Mouse (Mus musculus) embryonic facial prominence, embryonic 15.5 days (tissue): Measurements from ENCODE around the gene Ptpn13. TPM values are rescaled to one million over a fixed set of nuclear protein-coding genes. Genes with fewer than 3 reads are reported as not detected.
A peak's percentile ranks its signal among the peaks of the same experiment; 100 is the strongest.

Source experiments
- ATAC-seq: fragments of 200-750 bp; cut with Nextera tagmentation; 2 replicates; pipeline ENCODE4 v1.8.0; 2017; ENCODE audit warnings: low read depth, moderate TSS enrichment; ENCODE audit not compliant: insufficient number of reproducible peaks, low FRiP score, low TSS enrichment
- H3K27ac ChIP-seq: fragments of 300-500 bp; sonication (generic); replicated peaks from 2 replicates; pipeline ENCODE4 v1.5.1; 2015; ENCODE audit warnings: mild to moderate bottlenecking, inconsistent platforms
- H3K27me3 ChIP-seq: fragments of 300-500 bp; sonication (generic); 2 replicates; pipeline ENCODE4 v1.6.1; 2015; ENCODE audit warnings: inconsistent platforms
- H3K36me3 ChIP-seq: fragments of 300-500 bp; sonication (generic); 2 replicates; pipeline ENCODE4 v1.6.1; 2015; ENCODE audit warnings: mild to moderate bottlenecking, inconsistent platforms
- H3K4me1 ChIP-seq: fragments of 300-500 bp; sonication (generic); 2 replicates; pipeline ENCODE4 v1.6.1; 2015; ENCODE audit warnings: inconsistent platforms
- H3K4me2 ChIP-seq: fragments of 300-500 bp; sonication (generic); replicated peaks from 2 replicates; pipeline ENCODE4 v1.6.1; 2015; ENCODE audit warnings: mild to moderate bottlenecking, inconsistent platforms
- H3K4me3 ChIP-seq: fragments of 300-500 bp; sonication (generic); replicated peaks from 2 replicates; pipeline ENCODE4 v1.5.1; 2015; ENCODE audit warnings: mild to moderate bottlenecking, inconsistent platforms
- H3K9ac ChIP-seq: fragments of 300-500 bp; sonication (generic); 2 replicates; pipeline ENCODE4 v1.6.1; 2015; ENCODE audit warnings: inconsistent platforms
- H3K9me3 ChIP-seq: fragments of 300-500 bp; sonication (generic); replicated peaks from 2 replicates; pipeline ENCODE4 v1.6.1; 2016; ENCODE audit warnings: inconsistent platforms
- WGBS: fragments of 180-500 bp; shearing (Covaris S2); methylation state at CpG from one replicate; pipeline ENCODE4 v1.1.7; 2015; 5-methylcytosine and 5-hydroxymethylcytosine counted together
- polyA plus RNA-seq: library from polyadenylated mRNA; unstranded; fragments of >200 nt; fragmentation: Nextera tagmentation; extraction: Ambion mirVana; gene quantifications from 2 replicates; pipeline ENCODE4 v1.2.1, GENCODE M21; 2015

Ptpn13 gene
- polyA plus RNA-seq, 1 experiment from 2014 or later, result 22.7 TPM

DNA sequence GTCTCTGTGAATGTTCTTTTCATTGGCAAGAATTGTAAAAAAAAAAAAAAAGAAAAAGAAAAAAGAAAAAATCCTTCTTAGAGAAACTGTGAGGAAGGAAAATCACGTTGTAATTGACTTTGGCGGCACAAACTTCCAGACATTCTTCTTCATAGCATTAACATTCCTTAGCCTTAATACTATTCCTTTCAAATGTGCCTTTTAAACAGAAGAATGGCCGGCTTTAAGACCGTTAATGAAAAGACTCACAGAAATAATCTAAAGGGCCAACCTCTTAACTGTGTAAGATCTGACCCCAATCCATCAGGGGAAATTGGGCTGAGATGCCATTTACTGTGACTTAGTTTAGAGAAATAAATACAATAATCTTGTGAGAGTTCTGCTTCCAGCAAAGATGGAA lies 16.7 kb downstream of the Ptpn13 start:
- Histone ChIP-seq H3K27ac (no peak overlapping the region), H3K9me3 (no peaks in the 10 kb centered on the region), H3K9ac (no peak overlapping the region), H3K4me3 (no peak overlapping the region), H3K4me1 (peaks cover 7% of the 10 kb centered on the region; the same call in 1 of the 2 replicates), H3K27me3 (no peaks in the 10 kb centered on the region), H3K36me3 (no peaks in the 10 kb centered on the region), H3K4me2 (no peak overlapping the region)
- ATAC-seq, result no peak
- WGBS, result 33% methylated on average over 4 of the region's 4 CpGs

DNA sequence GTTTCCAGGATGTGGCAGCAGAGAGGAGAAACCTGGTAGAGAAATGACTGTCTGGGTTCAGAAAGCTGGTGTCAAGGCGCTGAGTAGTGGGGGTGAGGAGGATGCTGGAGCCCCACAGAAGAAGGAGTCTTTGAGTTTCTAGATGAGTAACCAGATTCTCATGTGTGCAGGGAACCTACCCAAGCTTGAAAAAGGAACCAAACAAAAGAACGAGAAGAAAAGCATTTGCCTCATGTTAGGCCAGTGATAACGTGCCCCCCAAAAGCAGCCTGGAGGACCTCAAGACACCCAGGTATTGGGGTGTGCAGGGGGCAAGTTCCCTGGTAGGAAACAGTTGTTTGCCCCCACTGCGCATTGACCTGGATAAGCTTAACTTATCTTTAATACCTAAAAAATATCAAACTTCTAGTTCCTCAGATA lies 17.3 kb downstream of the Ptpn13 start:
- WGBS, result 82% methylated on average over 4 of the region's 4 CpGs
- no peaks in the 10 kb centered on the region for H3K36me3 ChIP-seq
- H3K9me3 ChIP-seq, result no peaks in the 10 kb centered on the region
- H3K27ac ChIP-seq, result no peak overlapping the region
- H3K4me2 ChIP-seq, result no peak overlapping the region
- H3K27me3 ChIP-seq, result no peaks in the 10 kb centered on the region
- no peak overlapping the region for H3K9ac ChIP-seq
- no peak for ATAC-seq
- no peak overlapping the region for H3K4me3 ChIP-seq
- H3K4me1 ChIP-seq, result peaks cover 10% of the 10 kb centered on the region; the same call in 1 of the 2 replicates

- ATAC-seq, result no peak
Observed at GRCm38 (mm10) chr5:103442921-103443320, 17.9 kb downstream of the Ptpn13 start.

DNA sequence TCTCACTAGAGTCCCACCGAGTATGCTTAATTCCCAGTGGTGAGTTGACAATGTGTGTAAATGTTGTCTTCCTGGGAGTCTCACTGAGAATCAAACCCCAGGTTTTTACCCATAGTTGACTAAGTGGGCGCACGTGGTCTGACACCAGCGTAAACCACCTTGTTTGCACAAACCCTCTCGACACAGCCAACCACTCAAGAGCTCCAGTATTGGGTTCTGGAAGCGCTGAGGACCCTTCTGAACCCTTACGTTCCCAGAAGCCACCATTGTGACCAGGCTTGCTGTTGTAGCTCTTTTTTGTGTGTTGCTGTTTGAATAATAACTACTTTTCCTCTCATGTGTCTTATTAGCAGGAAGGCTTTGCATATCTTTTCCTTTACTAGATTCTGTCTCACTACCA lies 20.4 kb downstream of the Ptpn13 start:
- Histone ChIP-seq H3K27me3 (no peaks in the 10 kb centered on the region), H3K4me3 (no peak overlapping the region), H3K9me3 (no peaks in the 10 kb centered on the region), H3K4me2 (no peak overlapping the region), H3K4me1 (peaks cover 13% of the 10 kb centered on the region), H3K9ac (no peak overlapping the region), H3K27ac (no peak overlapping the region), H3K36me3 (no peaks in the 10 kb centered on the region)
- 82% methylated on average over 7 of the region's 7 CpGs for WGBS
- no peak for ATAC-seq

More at GRCm38 (mm10) chr5:103442921-103443320, 17.9 kb downstream of the Ptpn13 start:
- Histone ChIP-seq H3K4me2 (no peak overlapping the region), H3K27ac (no peak overlapping the region), H3K27me3 (no peaks in the 10 kb centered on the region), H3K4me3 (no peak overlapping the region), H3K4me1 (peaks cover 8% of the 10 kb centered on the region; the same call in 1 of the 2 replicates), H3K9ac (no peak overlapping the region), H3K9me3 (no peaks in the 10 kb centered on the region), H3K36me3 (no peaks in the 10 kb centered on the region)
- WGBS, result 85% methylated on average over 7 of the region's 7 CpGs

GRCm38 (mm10) chr5:103447806-103448416 lies 22.9 kb downstream of the Ptpn13 start:
- no peak for ATAC-seq
- Histone ChIP-seq H3K9ac (no peak overlapping the region), H3K4me3 (no peak overlapping the region), H3K4me1 (peaks cover 13% of the 10 kb centered on the region), H3K27ac (no peak overlapping the region), H3K27me3 (no peaks in the 10 kb centered on the region), H3K9me3 (no peaks in the 10 kb centered on the region), H3K36me3 (no peaks in the 10 kb centered on the region), H3K4me2 (no peak overlapping the region)
- 55% methylated on average over 17 of the region's 17 CpGs for WGBS

DNA sequence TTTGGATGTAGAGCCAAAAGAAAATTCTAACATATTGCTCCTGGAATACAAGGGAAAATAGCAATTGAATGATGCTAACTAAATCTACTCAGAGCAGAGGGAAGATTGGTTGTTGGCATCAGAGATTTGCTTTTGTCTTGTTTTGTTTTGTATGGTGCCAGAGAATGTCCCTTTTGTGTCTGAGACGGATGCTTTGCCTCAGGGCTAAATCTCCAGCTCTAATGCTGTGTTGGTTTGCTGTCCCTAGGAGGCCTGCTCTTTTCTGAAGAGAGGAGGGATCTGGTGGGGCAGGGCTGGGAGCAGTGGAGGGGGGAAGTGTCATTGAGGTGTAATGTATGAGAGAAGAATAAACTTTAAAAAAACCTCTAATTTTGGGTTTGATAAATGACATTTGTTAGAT lies 23.5 kb downstream of the Ptpn13 start:
- Histone ChIP-seq H3K9ac (no peak overlapping the region), H3K9me3 (no peaks in the 10 kb centered on the region), H3K4me1 (peaks cover 13% of the 10 kb centered on the region), H3K4me2 (no peak overlapping the region), H3K36me3 (no peaks in the 10 kb centered on the region), H3K4me3 (no peak overlapping the region), H3K27ac (no peak overlapping the region), H3K27me3 (no peaks in the 10 kb centered on the region)
- no peak for ATAC-seq
- 24% methylated on average over 1 of the region's 1 CpGs for WGBS

DNA sequence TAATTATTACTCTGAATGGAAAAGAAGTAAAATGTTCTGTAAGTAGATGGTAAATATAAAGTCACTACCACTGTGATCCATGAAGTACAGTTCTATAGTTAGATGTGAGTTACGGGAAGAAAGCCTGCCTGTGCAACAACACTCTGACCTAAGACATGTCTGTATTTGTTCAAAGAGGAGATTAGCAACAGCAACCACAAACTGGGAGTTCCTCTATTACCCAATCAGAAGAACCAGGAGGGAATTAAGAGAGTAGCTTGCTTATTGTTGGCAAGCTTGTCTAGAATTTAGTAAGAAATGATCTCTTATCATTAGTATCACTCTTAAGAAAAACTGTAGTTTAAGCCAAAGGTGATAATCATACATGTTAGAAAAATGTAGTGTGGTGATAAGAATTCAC lies 25.7 kb downstream of the Ptpn13 start:
- Histone ChIP-seq H3K36me3 (no peaks in the 10 kb centered on the region), H3K27ac (no peak overlapping the region)
- 71% methylated on average over 1 of the region's 1 CpGs for WGBS

DNA sequence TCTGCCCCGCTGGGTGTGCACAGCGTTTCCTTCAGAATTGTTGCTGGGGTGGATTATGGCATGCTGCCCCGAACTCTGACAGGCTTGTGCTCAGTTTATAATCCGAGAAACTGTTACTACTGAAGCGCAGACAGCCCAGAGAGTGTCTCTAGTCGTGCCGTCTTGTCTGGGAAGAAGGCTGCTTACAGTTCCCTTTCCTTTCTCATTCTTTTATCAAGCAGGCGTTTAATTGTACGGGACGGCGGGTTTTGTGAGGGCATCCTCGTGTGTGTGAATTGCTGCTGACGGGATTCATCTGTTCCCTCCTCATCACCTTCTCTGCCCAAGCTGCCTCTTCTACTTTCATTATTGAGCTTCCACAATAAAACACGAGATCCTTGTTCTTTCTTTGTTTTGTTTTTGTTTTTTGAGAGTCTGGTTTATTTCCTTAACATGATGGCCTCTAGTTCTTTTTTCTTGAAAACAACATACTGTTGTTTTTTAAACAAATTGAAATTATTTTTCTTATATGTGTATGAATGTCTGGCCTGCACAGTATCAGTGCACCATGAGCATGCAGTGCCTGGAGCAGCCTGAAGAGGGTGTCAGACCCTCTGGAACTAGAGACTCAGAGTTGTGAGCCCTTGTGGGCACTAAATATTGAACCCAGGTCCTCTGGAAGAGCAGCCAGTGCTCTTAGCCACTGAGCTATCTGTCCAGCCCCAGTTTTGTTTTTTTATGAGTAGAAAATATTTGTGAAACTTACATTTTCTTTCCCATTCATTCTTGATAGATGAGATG lies 28.6 kb downstream of the Ptpn13 start:
- Histone ChIP-seq H3K4me1 (peaks cover 3% of the 10 kb centered on the region; the same call in 1 of the 2 replicates), H3K27ac (no peak overlapping the region), H3K9me3 (no peaks in the 10 kb centered on the region), H3K27me3 (no peaks in the 10 kb centered on the region), H3K4me3 (no peak overlapping the region), H3K4me2 (no peak overlapping the region), H3K9ac (no peak overlapping the region), H3K36me3 (no peaks in the 10 kb centered on the region)
- 81% methylated on average over 14 of the region's 14 CpGs for WGBS
- ATAC-seq, result no peak

More for the DNA sequence above, 25.7 kb downstream of the Ptpn13 start:
- Histone ChIP-seq H3K27me3 (no peaks in the 10 kb centered on the region), H3K9me3 (no peaks in the 10 kb centered on the region), H3K9ac (no peak overlapping the region), H3K4me2 (no peak overlapping the region), H3K4me1 (peaks cover 13% of the 10 kb centered on the region), H3K4me3 (no peak overlapping the region)
- ATAC-seq, result no peak

GRCm38 (mm10) chr5:103456794-103457193 lies 31.8 kb downstream of the Ptpn13 start:
- 93% methylated on average over 1 of the region's 1 CpGs for WGBS
- Histone ChIP-seq H3K9me3 (no peaks in the 10 kb centered on the region), H3K36me3 (no peaks in the 10 kb centered on the region), H3K4me3 (no peak overlapping the region), H3K4me2 (no peak overlapping the region), H3K9ac (no peak overlapping the region), H3K27ac (no peak overlapping the region), H3K4me1 (peaks cover 7% of the 10 kb centered on the region; the same call in 1 of the 2 replicates), H3K27me3 (no peaks in the 10 kb centered on the region)
- ATAC-seq, result no peak

DNA sequence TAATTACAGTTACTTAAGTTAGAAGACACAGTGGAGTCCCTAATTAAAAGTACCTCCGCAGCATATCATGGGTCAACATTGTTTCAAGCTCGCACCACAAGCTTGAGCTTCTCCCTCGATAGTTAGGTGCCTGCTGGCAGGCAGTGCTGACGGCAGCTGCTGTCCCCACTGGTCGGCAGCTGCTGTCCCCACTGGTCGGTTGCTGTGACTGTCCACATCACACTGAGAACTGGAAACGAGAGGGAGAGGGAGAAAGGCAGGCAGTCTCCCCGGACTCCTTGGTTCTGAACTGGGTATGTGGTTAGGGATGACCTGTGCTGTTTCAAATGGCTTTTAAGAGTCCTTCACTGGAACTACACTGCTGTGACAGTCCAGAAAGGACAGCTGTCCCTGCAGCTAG lies 33.4 kb downstream of the Ptpn13 start:
- 46% methylated on average over 8 of the region's 8 CpGs for WGBS
- no peak for ATAC-seq
- Histone ChIP-seq H3K9me3 (no peaks in the 10 kb centered on the region), H3K4me3 (no peak overlapping the region), H3K27ac (peak overlapping the region; percentile 74; the same call in 1 of the 2 replicates), H3K4me2 (no peak overlapping the region), H3K36me3 (no peaks in the 10 kb centered on the region), H3K9ac (no peak overlapping the region), H3K4me1 (peaks cover 7% of the 10 kb centered on the region; the same call in 1 of the 2 replicates), H3K27me3 (no peaks in the 10 kb centered on the region)

DNA sequence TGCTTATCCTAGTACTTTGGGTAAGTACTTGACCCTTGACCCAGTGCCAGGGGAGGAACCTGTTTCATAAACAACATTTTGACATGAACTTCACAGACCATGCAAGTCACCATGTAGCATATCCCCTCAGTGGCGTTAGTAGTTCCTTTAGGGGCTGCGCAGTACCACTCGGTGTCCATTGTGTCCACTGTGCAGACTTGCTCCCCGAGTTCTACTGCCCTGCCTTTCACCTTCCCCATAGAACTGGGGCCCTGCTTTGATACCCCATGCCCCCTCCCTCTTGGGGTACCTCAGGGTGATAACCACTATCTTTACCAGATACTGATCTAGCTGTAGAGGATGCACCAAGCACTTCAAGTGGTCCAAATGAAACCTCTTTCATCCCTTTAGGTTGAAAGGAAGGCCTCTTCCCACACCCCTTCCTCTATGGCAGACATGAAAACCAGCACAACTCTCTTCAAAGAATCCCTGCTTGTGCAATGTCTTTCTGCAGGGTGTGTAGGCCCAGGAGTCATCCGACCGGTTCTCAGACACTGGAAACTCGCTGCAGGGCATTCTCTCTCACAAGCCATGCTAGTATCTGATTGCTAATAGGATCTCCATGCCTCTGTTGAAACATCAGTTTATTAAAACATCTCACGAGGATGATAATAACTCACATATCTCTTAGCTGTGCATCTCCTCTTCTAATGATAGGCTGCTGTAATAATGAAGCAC lies 34.1 kb downstream of the Ptpn13 start:
- Histone ChIP-seq H3K9me3 (no peaks in the 10 kb centered on the region), H3K4me2 (no peak overlapping the region), H3K9ac (no peak overlapping the region), H3K36me3 (no peaks in the 10 kb centered on the region), H3K4me1 (peaks cover 7% of the 10 kb centered on the region; the same call in 1 of the 2 replicates), H3K27me3 (no peaks in the 10 kb centered on the region), H3K4me3 (no peak overlapping the region), H3K27ac (peak overlapping the region; percentile 74)
- 71% methylated on average over 8 of the region's 8 CpGs for WGBS
- 0 out of 2 replicates have a peak, but pooled peaks have one; percentile 11 for ATAC-seq
